Mouse (Mus musculus) urinary bladder, postnatal 14 days (tissue): ENCODE measurements around the gene Sox15.
"Not testable (repeated sequence)": the region's sequence is repeated elsewhere in the genome, so short reads cannot be mapped to it uniquely, and the experiment has no call there.

Source experiments
- DNase-seq: peaks from one replicate; pipeline ENCODE4 v3.0.0; 2021; ENCODE audit warnings: low spot score

Sox15 gene

GRCm38 (mm10) chr11:69655264-69656064, at the start of gene Sox15:
Gene Sox15, plus strand, starts transcription at chr11:69655314.
- DNase-seq: peak; percentile 77

- DNase-seq: peak; percentile 58
These were observed 49.2 kb upstream of the Sox15 start, which contains the start of gene Atp1b2 for GRCm38 (mm10) chr11:69605726-69606490. Gene Atp1b2, minus strand, starts transcription at chr11:69605942.

- DNase-seq: no peak
These were observed 48.7 kb upstream of the Sox15 start for GRCm38 (mm10) chr11:69606491-69606795.

GRCm38 (mm10) chr11:69606832-69607231, 48.3 kb upstream of the Sox15 start:
- DNase-seq: no peak

- no peak for DNase-seq
These were observed 46.6 kb upstream of the Sox15 start for GRCm38 (mm10) chr11:69608525-69608924.

GRCm38 (mm10) chr11:69609416-69609815, 45.7 kb upstream of the Sox15 start:
- DNase-seq: no peak

- no peak for DNase-seq
These were observed 44.2 kb upstream of the Sox15 start for GRCm38 (mm10) chr11:69610899-69611298.

GRCm38 (mm10) chr11:69613553-69614256, 41.4 kb upstream of the Sox15 start:
- DNase-seq: peak; percentile 89

GRCm38 (mm10) chr11:69614257-69614588, 40.9 kb upstream of the Sox15 start:
- not testable (repeated sequence) for DNase-seq

- no peak for DNase-seq
These were observed 38.3 kb upstream of the Sox15 start for GRCm38 (mm10) chr11:69616781-69617180.

- DNase-seq: no peak
These were observed 37.3 kb upstream of the Sox15 start, which contains the start of gene Shbg for GRCm38 (mm10) chr11:69617805-69618204. Gene Shbg, minus strand, starts transcription at chr11:69617905.

- DNase-seq: no peak
These were observed 34.6 kb upstream of the Sox15 start for GRCm38 (mm10) chr11:69620394-69621081.

- DNase-seq: peak; percentile 43
These were observed 33.4 kb upstream of the Sox15 start, which contains the start of gene Sat2 for GRCm38 (mm10) chr11:69621571-69622268. Gene Sat2, plus strand, starts transcription at chr11:69622024.

GRCm38 (mm10) chr11:69622406-69622805, 32.7 kb upstream of the Sox15 start:
- no peak for DNase-seq

- no peak for DNase-seq
These were observed 32.1 kb upstream of the Sox15 start for GRCm38 (mm10) chr11:69623006-69623405.

- not testable (repeated sequence) for DNase-seq
These were observed 30.8 kb upstream of the Sox15 start for GRCm38 (mm10) chr11:69624339-69624738.

GRCm38 (mm10) chr11:69628286-69628685, 26.8 kb upstream of the Sox15 start:
- DNase-seq: peak; percentile 78

GRCm38 (mm10) chr11:69629802-69630201, 25.3 kb upstream of the Sox15 start:
- DNase-seq: no peak

GRCm38 (mm10) chr11:69632284-69633089, 22.6 kb upstream of the Sox15 start, which contains the start of gene Fxr2:
Gene Fxr2, plus strand, starts transcription at chr11:69632990.
- peak; percentile 100 for DNase-seq

- peak; percentile 65 for DNase-seq
These were observed 21.8 kb upstream of the Sox15 start for GRCm38 (mm10) chr11:69633128-69633866.
